Mouse (Mus musculus) CH12.LX (cell line): ENCODE measurements around the gene Sv2c. TPM values are rescaled to one million over a fixed set of nuclear protein-coding genes. Genes with fewer than 3 reads are reported as not detected.

Experiments used
- DNase-seq: peaks from one replicate; pipeline ENCODE4 v3.0.0-alpha.2; 2013; ENCODE audit errors: extremely low read depth
- H3K27ac ChIP-seq: 2 replicates; pipeline ENCODE4 v1.5.1; 2012; ENCODE audit warnings: low read depth, mild to moderate bottlenecking, control low read depth, moderate library complexity; ENCODE audit not compliant: insufficient read depth
- H3K27me3 ChIP-seq: replicated peaks from 2 replicates; pipeline ENCODE3; 2012; ENCODE audit warnings: inconsistent platforms
- H3K36me3 ChIP-seq, 2 experiments: replicated peaks in 1 of 2; 2 replicates each; pipeline versions ENCODE3 to v1.6.1; 2012; ENCODE audit warnings: inconsistent platforms in 1 of 2, low read length in 1 of 2, mild to moderate bottlenecking in 1 of 2, mixed read lengths in 1 of 2, moderate library complexity in 1 of 2; ENCODE audit not compliant: control insufficient read depth in 1 of 2, insufficient read depth in 1 of 2
- H3K4me1 ChIP-seq, 2 experiments: 2 replicates each; pipeline ENCODE4 v1.6.1; 2012; ENCODE audit warnings: inconsistent platforms in 1 of 2, moderate library complexity in 1 of 2; ENCODE audit not compliant: insufficient read depth in 2 of 2, control insufficient read depth in 1 of 2
- H3K4me2 ChIP-seq: 2 replicates; pipeline ENCODE4 v1.6.1; 2012; ENCODE audit warnings: low read depth, mild to moderate bottlenecking, control low read depth; ENCODE audit not compliant: poor library complexity, insufficient read depth, severe bottlenecking
- H3K4me3 ChIP-seq, 3 experiments: fragments of 150-350 bp in 1 of 3; sonication (generic) in 1 of 3; replicated peaks in 1 of 3; 2 replicates each; pipeline versions ENCODE3 to v1.5.1; 2011 to 2012; ENCODE audit warnings: low read depth in 2 of 3, low read length in 2 of 3, mild to moderate bottlenecking in 2 of 3, moderate library complexity in 2 of 3, control low read depth in 1 of 3, improper control_type of control experiment in 1 of 3, inconsistent platforms in 1 of 3, mixed read lengths in 1 of 3; ENCODE audit not compliant: poor library complexity in 1 of 3
- H3K79me2 ChIP-seq: replicated peaks from 2 replicates; pipeline ENCODE4 v1.6.1; 2012; ENCODE audit warnings: mild to moderate bottlenecking, moderate library complexity; ENCODE audit not compliant: control insufficient read depth, poor library complexity, insufficient read depth, severe bottlenecking; ENCODE audit errors: extremely low read depth
- H3K9ac ChIP-seq: 2 replicates; pipeline ENCODE4 v1.6.1; 2012; ENCODE audit warnings: low read depth, mild to moderate bottlenecking, control low read depth, moderate library complexity; ENCODE audit not compliant: insufficient read depth
- H3K9me3 ChIP-seq: replicated peaks from 2 replicates; pipeline ENCODE3; 2012; ENCODE audit warnings: low read length, inconsistent platforms, mixed read lengths
- CHD1 ChIP-seq: IDR thresholded peaks from 2 replicates; pipeline ENCODE4 v1.6.1; 2012; ENCODE audit warnings: low read depth, low read length, improper control_type of control experiment, inconsistent platforms
- E2F4 ChIP-seq: IDR thresholded peaks from 2 replicates; pipeline ENCODE4 v1.6.1; 2011; ENCODE audit warnings: low read depth, low read length, improper control_type of control experiment; ENCODE audit not compliant: insufficient replicate concordance
- EP300 ChIP-seq: IDR thresholded peaks from 2 replicates; pipeline ENCODE4 v1.6.1; 2011; ENCODE audit warnings: low read length, improper control_type of control experiment
- ETS1 ChIP-seq: conservative IDR thresholded peaks from 2 replicates; pipeline ENCODE4 v1.6.1; 2012; ENCODE audit warnings: low read depth, mild to moderate bottlenecking, inconsistent platforms, low read length, improper control_type of control experiment, moderate library complexity
- GABPA ChIP-seq: IDR thresholded peaks from 2 replicates; pipeline ENCODE4 v1.6.1; 2012; ENCODE audit warnings: low read depth, low read length, improper control_type of control experiment, inconsistent platforms; ENCODE audit not compliant: insufficient replicate concordance
- HCFC1 ChIP-seq: IDR thresholded peaks from 2 replicates; pipeline ENCODE4 v1.6.1; 2012; ENCODE audit warnings: low read depth, mild to moderate bottlenecking, inconsistent platforms, low read length, improper control_type of control experiment
- IRF4 ChIP-seq: IDR thresholded peaks from 2 replicates; pipeline ENCODE4 v1.6.1; 2014; ENCODE audit warnings: low read depth, mild to moderate bottlenecking, inconsistent platforms, low read length, improper control_type of control experiment
- JUN ChIP-seq: IDR thresholded peaks from 2 replicates; pipeline ENCODE4 v1.6.1; 2011; ENCODE audit warnings: low read depth, mild to moderate bottlenecking, low read length, improper control_type of control experiment, moderate library complexity; ENCODE audit not compliant: insufficient read depth
- JUND ChIP-seq: conservative IDR thresholded peaks from 2 replicates; pipeline ENCODE4 v1.6.1; 2011; ENCODE audit warnings: low read depth, low read length, improper control_type of control experiment
- KAT2A ChIP-seq: IDR thresholded peaks from 2 replicates; pipeline ENCODE4 v1.6.1; 2012; ENCODE audit warnings: low read length, improper control_type of control experiment, inconsistent platforms; ENCODE audit not compliant: insufficient replicate concordance
- MAFK ChIP-seq: IDR thresholded peaks from 2 replicates; pipeline ENCODE4 v1.6.1; 2011; ENCODE audit warnings: low read length, improper control_type of control experiment; ENCODE audit not compliant: insufficient replicate concordance
- MAX ChIP-seq: IDR thresholded peaks from 2 replicates; pipeline ENCODE4 v1.6.1; 2011; ENCODE audit warnings: low read length, improper control_type of control experiment
- MXI1 ChIP-seq: IDR thresholded peaks from 2 replicates; pipeline ENCODE4 v1.6.1; 2011; ENCODE audit warnings: mild to moderate bottlenecking, low read depth, low read length, improper control_type of control experiment
- POLR2A ChIP-seq: IDR thresholded peaks from 2 replicates; pipeline ENCODE4 v1.6.1; 2011; ENCODE audit warnings: low read depth, mild to moderate bottlenecking, improper control_type of control experiment, low read length
- POLR2AphosphoS2 ChIP-seq: IDR thresholded peaks from 2 replicates; pipeline ENCODE4 v1.6.1; 2011; ENCODE audit warnings: low read depth, low read length, improper control_type of control experiment
- RAD21 ChIP-seq: IDR thresholded peaks from 2 replicates; pipeline ENCODE4 v1.6.1; 2011; ENCODE audit warnings: low read depth, mild to moderate bottlenecking, low read length, improper control_type of control experiment, moderate library complexity
- RCOR1 ChIP-seq: conservative IDR thresholded peaks from 2 replicates; pipeline ENCODE4 v1.6.1; 2012; ENCODE audit warnings: low read depth, mild to moderate bottlenecking, inconsistent platforms, low read length, improper control_type of control experiment
- SIN3A ChIP-seq: IDR thresholded peaks from 2 replicates; pipeline ENCODE4 v1.6.1; 2012; ENCODE audit warnings: low read length, improper control_type of control experiment, inconsistent platforms
- TCF12 ChIP-seq: IDR thresholded peaks from 2 replicates; pipeline ENCODE4 v1.6.1; 2014; ENCODE audit warnings: low read depth, mild to moderate bottlenecking, inconsistent platforms, low read length, improper control_type of control experiment
- UBTF ChIP-seq: IDR thresholded peaks from 2 replicates; pipeline ENCODE4 v1.6.1; 2012; ENCODE audit warnings: low read depth, mild to moderate bottlenecking, inconsistent platforms, low read length, improper control_type of control experiment, moderate library complexity
- USF1 ChIP-seq: IDR thresholded peaks from 2 replicates; pipeline ENCODE4 v1.6.1; 2014; ENCODE audit warnings: low read depth, mild to moderate bottlenecking, inconsistent platforms, low read length, improper control_type of control experiment
- ZMIZ1 ChIP-seq: IDR thresholded peaks from 2 replicates; pipeline ENCODE4 v1.6.1; 2012; ENCODE audit warnings: low read depth, mild to moderate bottlenecking, inconsistent platforms, low read length, improper control_type of control experiment
- dilution Hi-C: fragments of 300-500 bp; cut with MboI; formaldehyde crosslinking; loops from 2 replicates; pipeline ENCODE4 v1.14.3; 2020; ENCODE audit warnings: low sequenced_read_pairs; ENCODE audit not compliant: extremely low pct_unique_long_range_greater_than_20kb, extremely low pct_ligation_motif_present
- in situ Hi-C: fragments of 300-500 bp; cut with MboI; formaldehyde crosslinking; loops from 3 replicates; pipeline ENCODE4 v1.14.3; 2019; ENCODE audit warnings: low sequenced_read_pairs, low pct_ligation_motif_present, low pct_unique_long_range_greater_than_20kb, mixed read lengths
- polyA plus RNA-seq: library from polyadenylated mRNA; unstranded; fragments of >175 nt; gene quantifications from 2 replicates; pipeline ENCODE4 v1.2.1, GENCODE M21; 2012; ENCODE audit warnings: low read depth; ENCODE audit not compliant: insufficient read length
- total RNA-seq, 2 experiments: library from RNA; depleted of rRNA; stranded (reverse); fragments of 300-350 nt in 1 of 2; fragments of >200 nt in 1 of 2; gene quantifications; 2 replicates each; pipeline ENCODE4 v1.2.3; 2012 to 2014

Sv2c gene
- total and polyA plus RNA-seq, 3 experiments: 0.04 to 0.13 TPM; not detected in 1

- Histone ChIP-seq H3K79me2 (no peaks in the 10 kb centered on the region), H3K4me3 (no peak overlapping the region), H3K9ac (no peak overlapping the region), H3K36me3 (no peaks in the 10 kb centered on the region), H3K9me3 (no peaks in the 10 kb centered on the region), H3K4me2 (no peak overlapping the region), H3K27me3 (no peaks in the 10 kb centered on the region), H3K27ac (no peak overlapping the region), H3K4me1 (no peaks in the 10 kb centered on the region)
- no peak for DNase-seq
- in situ Hi-C loops (no loop called here), dilution Hi-C loops (no loop called here)
- TF ChIP-seq RCOR1 (no peak), CHD1 (no peak), UBTF (no peak), ZMIZ1 (no peak), MXI1 (no peak), POLR2AphosphoS2 (no peak), TCF12 (no peak), HCFC1 (no peak), USF1 (no peak), IRF4 (no peak), E2F4 (no peak), JUN (no peak), GABPA (no peak), RAD21 (no peak), KAT2A (no peak), JUND (no peak), EP300 (no peak)
Measured at GRCm38 (mm10) chr13:96008154-96008553, 124.2 kb downstream of the Sv2c start.

GRCm38 (mm10) chr13:96003539-96003938 lies 128.8 kb downstream of the Sv2c start:
- no peak overlapping the region for H3K9ac ChIP-seq
- no peak overlapping the region for H3K4me3 ChIP-seq
- H3K4me1 ChIP-seq: peaks cover 7 to 18% of the 10 kb centered on the region in 2 experiments
- TF ChIP-seq MAFK (no peak), SIN3A (no peak), MAX (no peak), IRF4 (no peak), ETS1 (no peak), HCFC1 (no peak), POLR2A (no peak), RCOR1 (no peak), ZMIZ1 (no peak)
- no peaks in the 10 kb centered on the region for H3K79me2 ChIP-seq
- no peak for DNase-seq
- H3K27me3 ChIP-seq: no peaks in the 10 kb centered on the region
- H3K9me3 ChIP-seq: no peaks in the 10 kb centered on the region
- no peak overlapping the region for H3K27ac ChIP-seq
- H3K4me2 ChIP-seq: no peak overlapping the region
- in situ Hi-C loops (no loop called here), dilution Hi-C loops (no loop called here)
- no peaks in the 10 kb centered on the region for H3K36me3 ChIP-seq
